Mouse (Mus musculus) lung, embryonic 16.5 days (tissue): ENCODE data around the gene Gtf2e1. TPM values are rescaled to one million over a fixed set of nuclear protein-coding genes. Genes with fewer than 3 reads are reported as not detected.

Experiments
- ATAC-seq: fragments of 200-750 bp; cut with Nextera tagmentation; 2 replicates; pipeline ENCODE4 v1.8.0; 2017; ENCODE audit warnings: low read depth, mild to moderate bottlenecking, moderate library complexity
- H3K27ac ChIP-seq: fragments of 300-500 bp; sonication (generic); 2 replicates; pipeline ENCODE4 v1.5.1; 2014; ENCODE audit warnings: mild to moderate bottlenecking, control low read depth, low read length
- H3K27me3 ChIP-seq: fragments of 300-500 bp; sonication (generic); 2 replicates; pipeline ENCODE4 v1.6.1; 2014; ENCODE audit warnings: low read depth, low read length, mixed read lengths; ENCODE audit not compliant: control insufficient read depth, insufficient read depth
- H3K36me3 ChIP-seq: fragments of 300-500 bp; sonication (generic); 2 replicates; pipeline ENCODE4 v1.6.1; 2014; ENCODE audit warnings: low read length; ENCODE audit not compliant: control insufficient read depth, insufficient read depth
- H3K4me1 ChIP-seq: fragments of 300-500 bp; sonication (generic); replicated peaks from 2 replicates; pipeline ENCODE4 v1.6.1; 2014; ENCODE audit warnings: low read length, mixed read lengths; ENCODE audit not compliant: control insufficient read depth, insufficient read depth
- H3K4me2 ChIP-seq: fragments of 300-500 bp; sonication (generic); 2 replicates; pipeline ENCODE4 v1.6.1; 2014; ENCODE audit warnings: low read depth, low read length, control low read depth
- H3K4me3 ChIP-seq: fragments of 300-500 bp; sonication (generic); 2 replicates; pipeline ENCODE4 v1.5.1; 2014; ENCODE audit warnings: mild to moderate bottlenecking, low read length, control low read depth
- H3K9ac ChIP-seq: fragments of 300-500 bp; sonication (generic); 2 replicates; pipeline ENCODE4 v1.6.1; 2014; ENCODE audit warnings: low read length, control low read depth
- H3K9me3 ChIP-seq: fragments of 300-500 bp; sonication (generic); 2 replicates; pipeline ENCODE4 v1.6.1; 2016; ENCODE audit warnings: low read length; ENCODE audit not compliant: control insufficient read depth
- WGBS: fragments of 180-500 bp; shearing (Covaris S2); extraction: QIAGEN DNeasy Blood & Tissue Kit; methylation state at CpG from one replicate; pipeline ENCODE4 v1.1.7; 2014; 5-methylcytosine and 5-hydroxymethylcytosine counted together
- polyA plus RNA-seq: library from polyadenylated mRNA; unstranded; fragments of >200 nt; fragmentation: Nextera tagmentation; extraction: Ambion mirVana; gene quantifications from 2 replicates; pipeline ENCODE4 v1.2.1, GENCODE M21; 2015

Gtf2e1 gene
- 21.7 and 22.3 TPM in 2 replicates for polyA plus RNA-seq

DNA sequence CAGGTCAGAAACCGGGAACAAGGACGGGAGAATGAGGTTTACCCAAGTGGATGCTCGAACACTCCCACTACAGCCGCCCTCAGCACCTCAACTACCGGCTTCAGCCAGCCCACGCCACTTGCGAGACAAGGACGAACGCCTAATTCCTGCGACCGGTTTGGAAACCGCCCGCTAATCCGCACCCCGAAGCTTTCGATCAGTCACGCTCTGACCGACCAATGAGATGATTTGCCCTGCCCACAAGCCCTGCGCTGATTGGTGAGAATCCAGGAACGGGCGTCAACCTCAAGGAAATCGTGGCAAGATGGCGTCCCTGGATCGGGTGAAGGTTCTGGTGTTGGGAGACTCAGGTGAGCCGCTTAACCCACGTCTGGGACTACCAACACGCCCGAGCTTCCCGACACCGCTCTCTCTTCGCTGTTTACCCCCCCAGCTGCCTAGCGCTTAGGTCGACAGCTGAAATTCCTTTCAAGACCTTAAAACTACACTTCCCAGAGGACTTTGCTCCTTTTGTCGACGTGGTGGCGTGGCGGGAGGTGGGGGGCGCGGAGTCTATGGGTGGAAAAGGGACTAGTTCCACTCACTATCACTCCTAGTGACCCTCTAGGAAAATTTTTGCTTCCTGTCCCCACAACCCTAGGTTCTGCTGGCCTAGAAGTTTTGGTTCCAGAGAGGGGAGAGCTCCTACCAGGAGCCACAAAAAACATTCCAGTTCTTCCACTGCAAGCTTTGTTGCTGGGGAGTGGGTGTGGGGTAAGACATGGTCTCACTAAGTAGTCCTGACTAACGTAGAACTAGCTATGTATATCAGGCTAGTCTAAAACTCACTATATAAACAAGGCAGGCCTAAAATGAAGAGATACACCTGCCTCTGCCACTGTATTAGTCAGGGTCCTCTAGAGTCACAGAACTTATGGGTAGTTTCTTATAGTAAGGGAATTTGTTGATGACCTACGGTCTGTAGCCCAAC lies at the start of gene Gtf2e1, which contains the start of gene Rabl3:
Gene Gtf2e1 (minus strand): TSS at position 179 of the 970 bp plus-strand sequence.
Gene Rabl3 (plus strand): TSS at position 275 of the 970 bp plus-strand sequence.
- WGBS = 2% methylated on average over 41 of the region's 41 CpGs
- Histone ChIP-seq H3K27me3 (no peaks in the 10 kb centered on the region), H3K36me3 (peaks cover 8% of the 10 kb centered on the region), H3K9ac (peak within 1 kb of the TSS; percentile 89), H3K4me3 (peak within 1 kb of the TSS; percentile 76), H3K9me3 (no peaks in the 10 kb centered on the region), H3K27ac (peak within 1 kb of the TSS; percentile 77), H3K4me1 (peaks cover 13% of the 10 kb centered on the region), H3K4me2 (peak within 1 kb of the TSS; percentile 75)
- peak; percentile 100 for ATAC-seq

DNA sequence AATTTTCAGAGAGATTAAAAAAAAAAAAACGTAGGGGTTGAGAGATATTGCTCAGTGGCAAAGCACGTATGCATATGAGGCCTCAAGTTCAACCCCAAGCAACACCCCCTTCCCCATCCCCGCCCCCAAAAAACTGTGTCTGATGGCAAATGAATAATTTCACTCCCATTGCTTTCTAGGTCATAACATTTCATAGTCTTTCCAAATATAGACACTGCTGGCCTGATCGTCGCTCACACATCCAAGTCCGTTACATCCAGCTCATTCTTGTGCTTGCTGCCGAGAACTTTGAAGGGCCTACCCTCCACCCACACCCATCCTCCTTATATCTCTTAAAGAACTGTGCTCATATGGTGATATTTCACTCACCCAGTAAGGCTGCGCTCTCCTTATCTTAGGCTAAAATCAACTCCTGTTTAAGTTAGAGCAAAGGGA lies 45.6 kb upstream of the Gtf2e1 start:
- WGBS = 53% methylated on average over 8 of the region's 8 CpGs
- no peak overlapping the region for H3K27ac ChIP-seq
- peaks cover 6% of the 10 kb centered on the region; the same call in 1 of the 2 replicates for H3K4me1 ChIP-seq
- H3K9me3 ChIP-seq = no peaks in the 10 kb centered on the region
- ATAC-seq = no peak
- H3K4me2 ChIP-seq = no peak overlapping the region; the same call in 1 of the 2 replicates
- H3K36me3 ChIP-seq = no peaks in the 10 kb centered on the region
- H3K27me3 ChIP-seq = no peaks in the 10 kb centered on the region
- no peak overlapping the region for H3K4me3 ChIP-seq
- no peak overlapping the region for H3K9ac ChIP-seq

DNA sequence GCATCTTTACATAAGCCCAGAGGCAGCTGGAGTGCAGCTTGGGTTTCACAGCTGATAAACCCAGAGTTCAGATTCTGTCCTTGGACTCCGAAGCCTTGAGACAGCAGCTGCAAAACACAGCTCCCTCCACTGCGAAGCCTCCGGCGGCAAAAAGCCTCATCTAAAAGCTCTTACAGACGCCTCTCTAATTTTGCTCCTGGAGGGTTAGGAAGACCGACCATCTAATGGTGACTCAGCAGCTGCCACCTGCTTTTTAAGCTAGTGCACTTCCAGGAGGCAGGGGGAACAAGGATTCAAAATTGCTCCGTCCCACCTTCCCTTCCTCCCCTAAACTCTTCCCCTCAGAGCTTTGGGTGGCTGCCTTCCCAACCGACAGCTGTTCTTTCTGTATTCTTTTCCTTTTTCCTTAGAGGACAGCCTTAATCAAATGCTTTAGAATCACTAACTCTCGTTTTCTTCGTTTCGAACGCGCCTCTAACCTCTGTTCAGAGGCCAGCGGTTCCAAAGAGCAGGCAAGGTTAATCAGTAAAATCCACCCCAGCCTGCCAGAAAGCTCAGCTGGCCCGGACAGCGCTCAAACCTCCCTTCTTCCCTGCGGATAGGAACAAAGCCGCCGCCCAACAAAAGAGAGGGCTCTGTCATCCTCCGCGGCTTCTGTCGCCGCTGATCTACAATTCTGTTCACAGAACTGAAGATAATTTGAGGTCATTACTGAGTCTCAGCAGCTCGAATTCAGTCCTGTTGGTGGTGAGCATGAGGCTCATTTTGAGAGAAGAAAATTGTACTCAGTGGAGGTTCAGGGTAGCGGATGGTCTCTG lies 44.8 kb upstream of the Gtf2e1 start:
- no peaks in the 10 kb centered on the region for H3K36me3 ChIP-seq
- peaks cover 6% of the 10 kb centered on the region; the same call in 1 of the 2 replicates for H3K4me1 ChIP-seq
- peak overlapping the region; percentile 31 for H3K4me3 ChIP-seq
- no peaks in the 10 kb centered on the region for H3K9me3 ChIP-seq
- peak overlapping the region; percentile 56 for H3K4me2 ChIP-seq
- H3K27ac ChIP-seq = no peak overlapping the region
- WGBS = 7% methylated on average over 25 of the region's 25 CpGs
- H3K9ac ChIP-seq = peak overlapping the region; percentile 39
- ATAC-seq = peak; percentile 23; the same call in 1 of the 2 replicates
- H3K27me3 ChIP-seq = no peaks in the 10 kb centered on the region

DNA sequence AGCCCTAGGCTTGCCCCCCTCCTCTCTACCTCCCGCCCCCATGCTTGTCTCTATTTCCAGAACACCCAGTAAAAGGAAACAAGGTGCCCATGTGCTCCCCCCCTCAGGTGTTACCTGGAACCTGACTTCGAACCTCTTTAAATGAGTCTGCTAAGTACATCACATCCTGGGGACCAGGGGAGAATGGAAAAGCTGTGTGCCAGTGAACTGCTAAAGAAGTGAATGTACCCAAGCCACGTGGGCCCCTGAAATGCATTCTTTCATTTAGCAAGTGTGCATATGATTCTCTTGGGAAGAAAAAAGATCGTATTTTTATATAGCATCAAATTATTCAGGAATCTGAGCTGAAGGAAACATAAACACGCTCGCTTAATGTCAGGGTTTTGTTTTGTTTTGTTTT lies 44.2 kb upstream of the Gtf2e1 start:
- no peaks in the 10 kb centered on the region for H3K27me3 ChIP-seq
- peak overlapping the region; percentile 31 for H3K4me3 ChIP-seq
- no peak for ATAC-seq
- 43% methylated on average over 6 of the region's 6 CpGs for WGBS
- H3K36me3 ChIP-seq = no peaks in the 10 kb centered on the region
- no peak overlapping the region; the same call in 1 of the 2 replicates for H3K9ac ChIP-seq
- H3K4me1 ChIP-seq = peaks cover 6% of the 10 kb centered on the region; the same call in 1 of the 2 replicates
- H3K9me3 ChIP-seq = no peaks in the 10 kb centered on the region
- peak overlapping the region; percentile 56 for H3K4me2 ChIP-seq
- H3K27ac ChIP-seq = no peak overlapping the region

DNA sequence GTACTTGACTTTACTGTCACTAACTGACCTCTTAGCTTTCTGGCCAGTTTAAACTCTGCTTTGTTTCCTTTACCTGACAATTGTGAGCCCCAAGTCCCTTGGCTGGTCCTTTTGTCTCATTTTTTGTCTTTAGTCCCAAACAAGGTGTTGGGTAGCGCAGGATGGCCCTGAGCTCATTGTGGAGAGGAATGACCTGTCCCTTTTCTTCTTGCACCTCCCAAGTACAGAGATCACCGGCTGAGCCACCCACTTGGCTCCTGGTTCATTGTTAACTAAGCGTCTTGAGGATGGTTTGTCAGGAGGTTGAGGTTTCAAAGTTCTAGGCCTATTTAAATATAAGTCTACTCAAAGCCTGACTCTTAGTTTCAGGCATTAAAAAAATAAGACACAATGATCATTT lies 43.7 kb upstream of the Gtf2e1 start:
- no peaks in the 10 kb centered on the region for H3K27me3 ChIP-seq
- ATAC-seq = no peak
- no peaks in the 10 kb centered on the region for H3K9me3 ChIP-seq
- H3K36me3 ChIP-seq = no peaks in the 10 kb centered on the region
- 87% methylated on average over 3 of the region's 3 CpGs for WGBS
- no peak overlapping the region for H3K27ac ChIP-seq
- no peak overlapping the region for H3K4me2 ChIP-seq
- peaks cover 6% of the 10 kb centered on the region; the same call in 1 of the 2 replicates for H3K4me1 ChIP-seq
- H3K9ac ChIP-seq = no peak overlapping the region
- no peak overlapping the region for H3K4me3 ChIP-seq

DNA sequence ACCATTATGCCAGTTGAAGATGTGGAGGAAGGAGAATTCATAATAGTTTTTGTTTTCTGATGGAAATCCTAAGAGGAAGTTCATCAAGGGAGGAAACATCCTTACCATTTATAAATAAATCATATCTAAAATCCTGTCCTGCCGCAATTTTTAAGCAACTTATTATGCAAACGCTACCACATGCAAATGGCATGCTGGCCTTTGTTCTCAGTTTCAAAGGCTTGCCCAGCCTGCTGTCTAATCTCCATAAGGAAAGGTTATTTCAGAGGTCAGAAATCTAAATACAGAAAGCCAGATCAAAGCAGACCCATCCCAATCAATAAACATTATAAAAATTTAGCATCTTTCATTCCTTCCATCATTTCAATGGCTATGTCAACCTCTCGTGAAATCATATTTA lies 42.3 kb upstream of the Gtf2e1 start:
- Histone ChIP-seq H3K9ac (no peak overlapping the region), H3K27me3 (no peaks in the 10 kb centered on the region), H3K27ac (no peak overlapping the region), H3K4me3 (no peak overlapping the region), H3K9me3 (no peaks in the 10 kb centered on the region), H3K4me1 (peaks cover 6% of the 10 kb centered on the region; the same call in 1 of the 2 replicates), H3K4me2 (no peak overlapping the region), H3K36me3 (no peaks in the 10 kb centered on the region)
- ATAC-seq = no peak
- WGBS = 66% methylated on average over 3 of the region's 3 CpGs

DNA sequence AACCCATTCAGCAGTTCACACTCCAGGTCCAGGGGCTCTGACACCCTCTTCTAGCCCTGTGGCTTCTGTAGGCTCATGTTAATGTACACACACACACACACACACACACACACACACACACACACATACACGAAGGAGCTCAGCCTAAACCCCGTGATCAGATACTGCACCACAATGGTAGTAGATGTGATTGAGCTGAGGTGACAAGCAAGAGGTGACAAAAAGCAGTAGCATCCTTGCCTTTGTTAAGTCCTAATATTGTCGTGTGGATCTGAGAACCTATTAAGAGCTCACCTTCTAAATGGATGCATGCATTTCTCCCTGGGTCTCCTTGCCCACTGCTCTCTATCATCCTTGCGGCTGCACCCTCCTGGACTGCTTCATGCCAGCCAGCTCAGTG lies 41.1 kb upstream of the Gtf2e1 start:
- WGBS = 75% methylated on average over 4 of the region's 4 CpGs
- no peaks in the 10 kb centered on the region for H3K27me3 ChIP-seq
- no peak overlapping the region for H3K4me3 ChIP-seq
- no peak overlapping the region for H3K4me2 ChIP-seq
- peaks cover 6% of the 10 kb centered on the region; the same call in 1 of the 2 replicates for H3K4me1 ChIP-seq
- H3K9ac ChIP-seq = no peak overlapping the region
- no peaks in the 10 kb centered on the region for H3K36me3 ChIP-seq
- no peak overlapping the region for H3K27ac ChIP-seq
- no peaks in the 10 kb centered on the region for H3K9me3 ChIP-seq
- no peak for ATAC-seq

DNA sequence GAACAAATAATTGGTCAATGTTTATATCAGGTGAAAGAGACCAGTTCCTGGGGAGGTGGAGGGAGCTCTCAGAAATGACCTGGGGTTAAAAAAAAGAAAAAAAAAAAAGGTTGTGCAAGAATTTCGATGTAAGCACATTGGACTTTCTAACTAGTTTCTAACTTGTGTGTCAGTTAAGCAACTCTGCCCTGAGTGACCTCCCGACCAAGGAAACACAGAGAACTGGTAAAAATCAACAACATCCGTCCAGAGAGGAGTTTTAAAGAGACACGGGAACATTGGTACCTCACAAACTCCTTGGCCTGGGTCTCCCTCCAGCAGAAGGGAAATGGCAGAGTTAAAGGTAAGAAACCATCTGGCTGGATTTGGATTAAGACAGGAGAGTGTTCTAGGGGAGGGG lies 40.4 kb upstream of the Gtf2e1 start, which contains the start of gene Hgd:
Gene Hgd (plus strand): TSS at position 160 of the 400 bp plus-strand sequence.
- H3K9ac ChIP-seq = no peak within 1 kb of the TSS
- no peak within 1 kb of the TSS for H3K4me2 ChIP-seq
- no peak within 1 kb of the TSS for H3K4me3 ChIP-seq
- no peak within 1 kb of the TSS for H3K27ac ChIP-seq
- no peaks in the 10 kb centered on the region for H3K27me3 ChIP-seq
- WGBS = 46% methylated on average over 4 of the region's 4 CpGs
- no peak for ATAC-seq
- H3K4me1 ChIP-seq = peaks cover 6% of the 10 kb centered on the region; the same call in 1 of the 2 replicates
- no peaks in the 10 kb centered on the region for H3K36me3 ChIP-seq
- no peaks in the 10 kb centered on the region for H3K9me3 ChIP-seq
